12 mouse cellular contexts compared by ENCODE assay signal in the genomic region with DNA sequence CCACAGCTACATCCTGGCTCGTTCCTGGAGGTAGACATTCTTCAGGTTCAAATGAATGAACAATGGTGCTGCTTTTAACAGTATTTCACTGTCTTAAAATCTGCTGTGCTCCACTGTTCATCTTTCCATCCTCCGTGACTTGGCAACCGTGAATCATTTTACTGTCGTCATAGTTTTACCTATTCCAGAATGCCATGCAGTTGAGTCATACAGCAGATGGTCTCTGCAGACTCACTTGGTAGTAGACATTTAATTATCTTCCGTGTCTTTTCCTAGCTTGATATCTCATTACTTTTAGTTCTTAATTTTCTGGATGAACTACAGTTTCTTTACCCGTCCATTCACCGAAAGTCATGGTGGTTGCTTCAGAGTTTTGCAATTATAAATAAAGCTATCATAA.
DNase-seq lines count a peak whose midpoint lies in the region.
"Had no signal": no experiment of that assay in that cellular context is flagged by ENCODE, and none has a peak within 500 bp of the region (broad histone marks: within the 10 kb centered on the region; RNA-seq: fewer than 3 reads in every experiment).

No protein-coding gene starts in this region.

- DNase-seq in cerebellum, adult 8-10 months, result peak; percentile 39
- no peak for DNase-seq in cerebellum, postnatal 10 days
- peak; percentile 30 for DNase-seq in left cerebral cortex, adult 11 months (ENCODE audit: low spot score)
- DNase-seq in left cerebral cortex, postnatal 4 days, result no peak
- peak; percentile 30 for DNase-seq in layer of hippocampus, adult 9-10 months (ENCODE audit: low spot score)
- DNase-seq in right cerebral cortex, postnatal 25 days, result peak; percentile 52
- DNase-seq in thymus, adult 18-20 months, result no peak
- DNase-seq in heart, postnatal 25 days (ENCODE audit: low spot score), result no peak
- DNase-seq: adrenal gland, postnatal 25 days; heart, adult 11 months; lung, embryonic 14.5 days; midbrain, embryonic 14.5 days had no signal

- intact Hi-C loops in left cerebral cortex, postnatal 4 days (cut with DNase I), result no loop called here
- intact Hi-C loops in heart, postnatal 25 days (cut with DNase I), result no loop called here

Comparison
In these comparisons a context has a peak if more than half of its experiments do, and no peak if none do; other contexts are left out.
1. DNase-seq: peak in cerebellum, adult 8-10 months (single experiment), left cerebral cortex, adult 11 months (single experiment), layer of hippocampus, adult 9-10 months (single experiment) and right cerebral cortex, postnatal 25 days (single experiment); none in cerebellum, postnatal 10 days (0 of 2), left cerebral cortex, postnatal 4 days (single experiment), thymus, adult 18-20 months (0 of 2) and heart, postnatal 25 days (single experiment).